Mouse (Mus musculus) midbrain, embryonic 10.5 days (tissue): ENCODE results near the gene Olfr520. TPM values are rescaled to one million over a fixed set of nuclear protein-coding genes. Genes with fewer than 3 reads are reported as not detected.
"Not testable (repeated sequence)": the region's sequence is repeated elsewhere in the genome, so short reads cannot be mapped to it uniquely, and the experiment has no call there.

Experiments
- DNase-seq: peaks from one replicate; pipeline ENCODE4 v3.0.0-alpha.2; 2017; ENCODE audit warnings: low spot score
- H3K27ac ChIP-seq: fragments of 300-500 bp; sonication (generic); replicated peaks from 2 replicates; pipeline ENCODE4 v1.5.1; 2016; ENCODE audit warnings: mild to moderate bottlenecking
- H3K27me3 ChIP-seq: fragments of 300-500 bp; sonication (generic); 2 replicates; pipeline ENCODE4 v1.6.1; 2016; ENCODE audit warnings: low read depth, mild to moderate bottlenecking; ENCODE audit not compliant: poor library complexity, severe bottlenecking
- H3K36me3 ChIP-seq: fragments of 300-500 bp; sonication (generic); 2 replicates; pipeline ENCODE4 v1.6.1; 2016; ENCODE audit warnings: mild to moderate bottlenecking, moderate library complexity
- H3K4me1 ChIP-seq: fragments of 300-500 bp; sonication (generic); 2 replicates; pipeline ENCODE4 v1.6.1; 2016
- H3K4me3 ChIP-seq: fragments of 300-500 bp; sonication (generic); 2 replicates; pipeline ENCODE4 v1.5.1; 2016; ENCODE audit warnings: mild to moderate bottlenecking, moderate library complexity
- H3K9me3 ChIP-seq: fragments of 300-500 bp; sonication (generic); replicated peaks from 2 replicates; pipeline ENCODE4 v1.6.1; 2016; ENCODE audit warnings: mild to moderate bottlenecking
- WGBS: fragments of 180-500 bp; shearing (Covaris S2); methylation state at CpG from one replicate; pipeline ENCODE4 v1.1.7; 2016; 5-methylcytosine and 5-hydroxymethylcytosine counted together
- polyA plus RNA-seq: library from polyadenylated mRNA; unstranded; fragments of >200 nt; fragmentation: Nextera tagmentation; extraction: Ambion mirVana; gene quantifications from 2 replicates; pipeline ENCODE4 v1.2.1, GENCODE M21; 2016

Gene Olfr520
- polyA plus RNA-seq, 1 experiment from 2014 or later = not detected

DNA sequence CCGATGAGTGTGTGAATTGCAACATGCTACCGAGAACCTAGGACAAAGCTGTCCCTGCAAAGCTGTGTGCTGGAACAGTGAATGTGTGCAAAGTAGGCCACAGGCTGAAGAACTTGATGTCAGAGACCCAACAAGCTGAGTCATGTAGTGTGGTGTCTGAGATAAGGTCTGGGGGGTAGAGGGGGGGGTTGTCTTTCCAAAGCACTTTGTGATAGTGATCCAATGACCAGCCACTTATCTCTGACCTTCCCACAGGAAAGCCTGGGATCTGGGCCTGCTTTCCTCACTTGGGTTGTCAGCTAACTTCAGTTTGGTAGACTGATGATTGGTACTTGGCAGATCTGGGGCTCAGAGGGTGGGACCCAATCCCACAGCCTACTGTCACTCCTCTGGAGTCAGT lies 4.5 kb downstream of the Olfr520 start:
- DNase-seq = no peak
- Histone ChIP-seq H3K4me3 (no peak overlapping the region), H3K36me3 (no peaks in the 10 kb centered on the region), H3K4me1 (peaks cover 7% of the 10 kb centered on the region), H3K9me3 (no peaks in the 10 kb centered on the region), H3K27ac (no peak overlapping the region), H3K27me3 (no peaks in the 10 kb centered on the region)
- 91% methylated on average over 2 of the region's 2 CpGs for WGBS

DNA sequence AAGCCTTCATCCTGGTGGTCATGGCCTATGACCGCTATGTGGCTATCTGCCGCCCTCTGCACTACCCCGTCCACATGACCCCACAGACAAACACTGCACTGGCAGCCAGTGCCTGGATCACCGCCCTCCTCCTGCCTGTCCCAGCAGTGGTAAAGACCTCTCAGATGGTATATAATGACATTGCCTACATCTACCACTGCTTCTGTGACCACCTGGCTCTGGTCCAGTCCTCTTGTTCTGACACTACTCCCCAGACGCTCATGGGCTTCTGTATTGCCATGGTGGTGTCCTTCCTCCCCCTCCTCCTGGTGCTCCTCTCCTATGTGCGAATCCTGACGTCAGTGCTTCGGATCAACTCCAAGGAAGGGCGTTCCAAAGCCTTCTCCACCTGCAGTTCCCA lies 5.4 kb downstream of the Olfr520 start:
- H3K9me3 ChIP-seq, H3K4me1 ChIP-seq, H3K36me3 ChIP-seq, H3K4me3 ChIP-seq, H3K27ac ChIP-seq, H3K27me3 ChIP-seq, DNase-seq: not testable (repeated sequence)
- 95% methylated on average over 9 of the region's 9 CpGs for WGBS

DNA sequence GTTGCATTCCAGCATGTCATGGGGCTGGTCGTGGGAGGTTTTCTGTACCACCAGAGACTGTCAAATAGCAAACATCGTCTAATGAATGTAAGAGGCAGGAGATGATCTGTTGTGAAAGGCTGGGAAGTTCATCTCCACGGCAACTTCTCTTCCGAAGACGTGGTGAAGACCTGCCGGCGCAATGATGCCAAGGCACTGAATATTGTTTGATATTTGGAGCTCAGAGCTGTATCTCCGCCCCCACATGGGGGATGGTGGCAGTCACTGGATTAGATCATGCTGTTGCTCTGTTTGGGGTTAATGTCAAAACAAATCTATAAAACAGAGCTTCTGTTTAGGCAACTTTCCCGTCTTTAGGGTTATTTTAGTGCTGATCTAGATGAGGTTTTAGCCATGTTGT lies 9.2 kb downstream of the Olfr520 start:
- H3K27ac ChIP-seq = no peak overlapping the region
- no peaks in the 10 kb centered on the region for H3K36me3 ChIP-seq
- peaks cover 7% of the 10 kb centered on the region for H3K4me1 ChIP-seq
- H3K9me3 ChIP-seq = no peaks in the 10 kb centered on the region
- no peak for DNase-seq
- WGBS = 65% methylated on average over 9 of the region's 9 CpGs
- no peaks in the 10 kb centered on the region for H3K27me3 ChIP-seq
- no peak overlapping the region for H3K4me3 ChIP-seq

DNA sequence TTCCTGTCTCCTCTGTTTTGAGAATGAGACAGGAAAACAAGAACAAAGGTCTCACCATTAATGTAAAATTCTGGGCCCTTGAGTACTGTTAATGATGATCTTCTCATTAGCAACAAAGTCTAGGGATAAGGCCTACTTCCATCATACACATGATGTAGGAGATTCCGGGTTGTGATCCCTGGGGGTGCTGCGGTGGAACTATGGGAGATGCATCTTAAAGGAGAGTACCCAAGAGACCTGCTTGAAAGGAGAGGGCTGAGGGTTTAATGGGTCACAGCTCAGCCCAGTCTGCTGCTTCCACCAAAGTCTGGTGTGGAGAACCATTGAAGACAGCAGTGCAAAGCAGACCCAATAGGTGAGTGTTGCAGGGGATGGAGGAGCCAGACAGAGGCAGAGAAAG lies 33.1 kb downstream of the Olfr520 start, which contains the start of gene Olfr521:
Gene Olfr521, plus strand, starts transcription at position 301 of the 400 bp plus-strand sequence.
- no peak within 1 kb of the TSS for H3K4me3 ChIP-seq
- DNase-seq = no peak
- H3K4me1 ChIP-seq = no peaks in the 10 kb centered on the region
- H3K27ac ChIP-seq = no peak within 1 kb of the TSS
- H3K9me3 ChIP-seq = peaks cover 29% of the 10 kb centered on the region
- WGBS = 90% methylated on average over 2 of the region's 2 CpGs
- H3K36me3 ChIP-seq = no peaks in the 10 kb centered on the region
- H3K27me3 ChIP-seq = no peaks in the 10 kb centered on the region

DNA sequence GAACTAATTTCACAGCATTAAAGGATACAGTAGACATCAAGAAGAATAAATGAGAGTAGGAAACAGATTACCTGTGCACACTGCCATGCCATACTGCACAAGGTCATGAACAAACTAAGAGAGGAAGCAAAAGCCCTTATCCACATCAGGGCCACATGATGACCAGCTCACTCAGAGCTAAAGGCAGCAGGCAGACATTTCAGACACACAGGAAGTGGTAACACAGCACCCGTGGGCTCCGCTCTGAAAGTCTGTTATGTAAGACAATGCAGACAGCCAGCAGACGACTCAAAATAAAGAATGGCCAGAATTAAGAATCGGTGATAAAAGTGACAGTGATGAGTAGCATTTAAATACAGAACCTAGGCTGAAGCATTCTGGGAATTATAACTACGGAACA lies 51.3 kb downstream of the Olfr520 start:
- DNase-seq = no peak
- Histone ChIP-seq H3K36me3 (no peaks in the 10 kb centered on the region), H3K4me1 (no peaks in the 10 kb centered on the region), H3K27ac (no peak overlapping the region), H3K27me3 (no peaks in the 10 kb centered on the region), H3K4me3 (no peak overlapping the region), H3K9me3 (no peaks in the 10 kb centered on the region)
- 86% methylated on average over 5 of the region's 5 CpGs for WGBS

DNA sequence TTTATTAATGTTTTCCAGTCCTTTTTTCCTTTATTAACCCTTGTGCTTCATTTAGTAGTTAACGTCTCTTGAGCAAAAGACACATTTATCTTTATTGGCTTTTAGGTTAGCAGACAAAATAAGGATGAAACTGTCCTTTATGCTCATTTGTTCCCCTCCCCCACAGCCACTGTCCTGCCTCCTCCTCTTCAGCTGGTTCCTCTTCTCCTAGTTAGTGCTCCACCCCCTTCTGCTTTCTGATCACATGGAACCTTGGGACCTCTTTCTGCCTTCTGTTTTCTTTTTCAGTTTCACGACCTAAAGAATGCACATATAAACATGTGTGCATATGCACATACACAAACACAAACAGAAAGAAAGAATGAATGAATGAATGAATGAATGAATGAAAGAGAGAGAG lies 51.8 kb downstream of the Olfr520 start:
- Histone ChIP-seq H3K9me3 (no peaks in the 10 kb centered on the region), H3K27me3 (no peaks in the 10 kb centered on the region), H3K36me3 (no peaks in the 10 kb centered on the region), H3K27ac (no peak overlapping the region), H3K4me3 (no peak overlapping the region), H3K4me1 (peaks cover under 1% of the 10 kb centered on the region; the same call in 1 of the 2 replicates)
- WGBS = 77% methylated on average over 2 of the region's 2 CpGs
- DNase-seq = no peak

DNA sequence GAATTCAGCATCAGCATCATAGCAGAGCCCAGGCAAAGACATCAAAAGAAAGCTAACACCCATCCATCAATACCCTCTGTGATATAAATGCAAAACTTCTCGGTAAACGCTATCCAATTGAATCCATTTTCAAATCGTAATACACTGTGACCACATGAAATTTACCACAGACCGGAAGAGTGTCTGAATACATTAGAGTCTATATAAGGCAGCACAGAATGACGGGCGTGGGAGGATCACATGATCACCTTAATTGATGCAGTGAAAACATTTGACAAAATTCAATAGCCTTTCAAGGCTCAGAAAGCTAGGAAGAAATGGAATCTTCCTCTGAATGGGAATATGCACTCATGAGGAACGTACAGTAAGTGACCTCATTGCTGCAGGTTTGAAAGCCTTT lies 53.3 kb downstream of the Olfr520 start:
- no peaks in the 10 kb centered on the region for H3K27me3 ChIP-seq
- H3K36me3 ChIP-seq = no peaks in the 10 kb centered on the region
- peaks cover 9% of the 10 kb centered on the region for H3K4me1 ChIP-seq
- 92% methylated on average over 7 of the region's 7 CpGs for WGBS
- DNase-seq = no peak
- no peak overlapping the region for H3K4me3 ChIP-seq
- no peaks in the 10 kb centered on the region for H3K9me3 ChIP-seq
- H3K27ac ChIP-seq = no peak overlapping the region

DNA sequence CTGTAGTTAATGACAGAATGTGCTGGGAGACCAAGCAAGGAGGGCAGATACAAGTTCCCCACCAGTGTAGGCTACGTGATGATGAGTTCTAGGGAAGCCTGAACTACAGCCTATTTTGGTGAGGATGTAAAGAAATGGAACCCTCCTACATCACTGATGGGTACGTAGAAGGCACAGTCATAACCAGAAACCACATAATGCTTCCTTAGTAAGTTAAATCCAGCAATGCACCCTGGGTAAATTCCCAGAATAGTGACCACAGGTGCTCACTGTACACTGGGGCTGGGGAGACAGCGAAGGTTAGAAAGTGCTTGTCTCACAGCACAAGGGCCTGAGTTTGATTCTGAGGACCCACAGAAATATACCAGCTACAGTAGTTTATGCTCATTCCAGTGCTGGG lies 55.5 kb downstream of the Olfr520 start:
- WGBS = 89% methylated on average over 3 of the region's 3 CpGs
- Histone ChIP-seq H3K27ac (no peak overlapping the region), H3K27me3 (no peaks in the 10 kb centered on the region), H3K4me1 (peaks cover 12% of the 10 kb centered on the region), H3K4me3 (no peak overlapping the region), H3K9me3 (no peaks in the 10 kb centered on the region), H3K36me3 (no peaks in the 10 kb centered on the region)
- no peak for DNase-seq

Other genes with a start within 250 kb of the Olfr520 start
- gene Rps3, start 246.5 kb upstream of the Olfr520 start, polyA plus RNA-seq = 681 and 788 TPM in 2 replicates
- 9.8 and 10.1 TPM in 2 replicates for gene Arrb1, start 194.8 kb upstream of the Olfr520 start, polyA plus RNA-seq
- 0.32 and 0.79 TPM in 2 replicates for gene Tpbgl, start 103.2 kb upstream of the Olfr520 start, polyA plus RNA-seq
- gene Slco2b1, start 18.9 kb upstream of the Olfr520 start, polyA plus RNA-seq = 2.1 and 3.2 TPM in 2 replicates
- not detected in 2 replicates for gene Olfr521, start 33.2 kb downstream of the Olfr520 start, polyA plus RNA-seq
- 2.5 TPM in 2 replicates for gene Neu3, start 98.1 kb downstream of the Olfr520 start, polyA plus RNA-seq
- gene Xrra1, start 128.8 kb downstream of the Olfr520 start, polyA plus RNA-seq = 0.27 and 0.38 TPM in 2 replicates
- gene Spcs2, start 133.2 kb downstream of the Olfr520 start, polyA plus RNA-seq = 396 and 411 TPM in 2 replicates